Mouse (Mus musculus) A20 (cell line): ENCODE measurements around the gene Lrtm2.

Source experiments
- DNase-seq: peaks from one replicate; pipeline ENCODE4 v3.0.0-alpha.2; 2011; ENCODE audit warnings: low read depth, low spot score

Lrtm2 gene

GRCm38 (mm10) chr6:119276713-119277112, 53.9 kb downstream of the Lrtm2 start:
- DNase-seq = no peak
